Mouse (Mus musculus) lung, adult 2 months (tissue): ENCODE measurements around the gene AL607142.1.

Source experiments
- CTCF ChIP-seq: fragments of 200-500 bp; IDR thresholded peaks from 2 replicates; pipeline ENCODE4 v1.5.1; 2011; ENCODE audit warnings: mild to moderate bottlenecking, low read length, control low read depth; ENCODE audit not compliant: insufficient read depth
- POLR2A ChIP-seq: fragments of 200-500 bp; IDR thresholded peaks from 2 replicates; pipeline ENCODE4 v1.6.1; 2011; ENCODE audit warnings: low read depth, mild to moderate bottlenecking, control low read depth, low read length, borderline replicate concordance; ENCODE audit errors: extremely low read depth

- TF ChIP-seq CTCF (no peak), POLR2A (no peak)
Observed at GRCm38 (mm10) chr4:120023221-120023840, 41.5 kb upstream of the AL607142.1 start.
